Mouse (Mus musculus): ENCODE results near the gene Nudcd3.

The Nudcd3 gene

GRCm38 (mm10) chr11:6063501-6064214, 136.6 kb downstream of the Nudcd3 start:
- DNase-seq (ENCODE audit: low spot score in 2 of 2) = no peak

GRCm38 (mm10) chr11:6063065-6063464, 137.2 kb downstream of the Nudcd3 start:
- no peak for DNase-seq (ENCODE audit: low spot score in 2 of 2)

GRCm38 (mm10) chr11:6062329-6062728, 137.9 kb downstream of the Nudcd3 start:
- no peak for DNase-seq (ENCODE audit: low spot score in 2 of 2)

GRCm38 (mm10) chr11:6061891-6062290, 138.3 kb downstream of the Nudcd3 start:
- DNase-seq (ENCODE audit: low spot score in 2 of 2) = no peak

GRCm38 (mm10) chr11:6059162-6059561, 141.1 kb downstream of the Nudcd3 start:
- DNase-seq (ENCODE audit: low spot score in 2 of 2) = no peak
